Mouse (Mus musculus): ENCODE measurements around the gene Lmntd1. TPM values are rescaled to one million over a fixed set of nuclear protein-coding genes. Genes with fewer than 3 reads are reported as not detected.

The Lmntd1 gene
- polyA plus RNA-seq, 1 experiment = 0.38 TPM

DNA sequence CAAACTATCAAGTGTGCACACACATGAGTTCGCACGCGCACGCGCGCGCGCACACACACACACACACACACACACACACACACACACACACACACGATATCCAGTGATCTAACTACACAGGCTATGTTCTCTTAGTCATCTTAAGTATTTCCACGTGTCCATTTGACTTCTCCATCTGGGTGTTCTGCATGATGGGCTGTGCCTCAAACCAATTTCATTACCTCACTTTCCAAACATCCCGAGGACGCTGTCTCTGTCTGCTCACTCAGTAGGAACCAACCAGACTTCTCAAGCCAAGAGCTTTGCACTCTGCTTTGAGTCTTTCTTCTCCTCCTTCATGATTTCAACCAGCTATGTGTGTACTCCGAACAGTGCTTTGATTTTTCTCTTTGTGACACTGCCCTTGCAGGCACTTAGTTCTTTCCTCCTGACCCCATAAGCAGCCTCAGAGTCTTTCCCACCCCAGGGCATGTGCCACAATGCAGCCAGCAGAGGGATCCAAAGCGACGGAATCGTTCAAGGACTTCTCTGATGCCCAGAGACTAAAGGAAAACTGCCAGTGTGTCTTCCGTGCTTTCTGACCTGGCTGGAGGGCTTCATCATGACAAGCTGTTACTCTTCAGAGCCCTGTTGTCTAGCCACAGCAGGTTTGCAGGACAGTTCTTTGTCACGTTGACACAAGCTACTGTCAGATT is 172.6 kb downstream of the Lmntd1 start:
- H3K4me3 ChIP-seq (ENCODE audit: control insufficient read depth, insufficient read depth, low read length) = no peak overlapping the region
- TF ChIP-seq CTCF (IDR thresholded peaks at IDR 0.05; ENCODE audit: borderline replicate concordance, control insufficient read depth, extremely low read depth, insufficient read depth, low read length, poor library complexity) (no peak), POLR2A (IDR thresholded peaks at IDR 0.05; ENCODE audit: control insufficient read depth, extremely low read depth, insufficient read depth, low read length, poor library complexity) (no peak)
- H3K27ac ChIP-seq (ENCODE audit: control insufficient read depth, insufficient read depth, low read length) = no peak overlapping the region
- no peaks in the 10 kb centered on the region for H3K4me1 ChIP-seq (replicated peaks; ENCODE audit: control insufficient read depth, insufficient read depth, low read length)
- H3K27me3 ChIP-seq (ENCODE audit: control insufficient read depth, insufficient read depth, low read length) = no peaks in the 10 kb centered on the region
- H3K36me3 ChIP-seq (ENCODE audit: control insufficient read depth, insufficient read depth, low read length) = no peaks in the 10 kb centered on the region
- no peak for DNase-seq
- WGBS = 78% methylated on average over 18 of the region's 18 CpGs

DNA sequence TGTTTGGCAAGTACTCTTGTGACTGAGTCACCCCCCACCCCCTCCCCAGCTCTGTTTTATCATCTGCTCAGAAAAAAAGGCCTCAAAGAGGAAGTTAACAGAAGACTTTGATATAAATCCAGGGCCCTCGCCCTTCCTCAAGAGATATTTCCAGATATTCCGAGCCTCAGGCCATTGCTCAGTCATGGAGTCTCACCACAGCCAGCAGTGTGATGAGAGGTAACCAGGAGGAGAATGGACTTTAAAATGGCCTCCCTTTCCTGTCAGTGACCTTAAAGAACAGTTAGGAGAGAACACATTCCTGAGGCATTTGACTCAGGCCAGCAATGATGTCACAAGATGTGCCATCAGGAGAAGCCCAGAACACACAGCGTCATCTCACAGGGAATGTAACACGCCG is 175.3 kb downstream of the Lmntd1 start:
- 84% methylated on average over 5 of the region's 5 CpGs for WGBS
- Histone ChIP-seq H3K27ac (ENCODE audit: control insufficient read depth, insufficient read depth, low read length) (no peak overlapping the region), H3K4me1 (replicated peaks; ENCODE audit: control insufficient read depth, insufficient read depth, low read length) (no peaks in the 10 kb centered on the region), H3K27me3 (ENCODE audit: control insufficient read depth, insufficient read depth, low read length) (no peaks in the 10 kb centered on the region), H3K36me3 (ENCODE audit: control insufficient read depth, insufficient read depth, low read length) (no peaks in the 10 kb centered on the region), H3K4me3 (ENCODE audit: control insufficient read depth, insufficient read depth, low read length) (no peak overlapping the region)
- no peak for DNase-seq
- TF ChIP-seq POLR2A (IDR thresholded peaks at IDR 0.05; ENCODE audit: control insufficient read depth, extremely low read depth, insufficient read depth, low read length, poor library complexity) = no peak
- TF ChIP-seq CTCF (IDR thresholded peaks at IDR 0.05; ENCODE audit: borderline replicate concordance, control insufficient read depth, extremely low read depth, insufficient read depth, low read length, poor library complexity) = no peak

DNA sequence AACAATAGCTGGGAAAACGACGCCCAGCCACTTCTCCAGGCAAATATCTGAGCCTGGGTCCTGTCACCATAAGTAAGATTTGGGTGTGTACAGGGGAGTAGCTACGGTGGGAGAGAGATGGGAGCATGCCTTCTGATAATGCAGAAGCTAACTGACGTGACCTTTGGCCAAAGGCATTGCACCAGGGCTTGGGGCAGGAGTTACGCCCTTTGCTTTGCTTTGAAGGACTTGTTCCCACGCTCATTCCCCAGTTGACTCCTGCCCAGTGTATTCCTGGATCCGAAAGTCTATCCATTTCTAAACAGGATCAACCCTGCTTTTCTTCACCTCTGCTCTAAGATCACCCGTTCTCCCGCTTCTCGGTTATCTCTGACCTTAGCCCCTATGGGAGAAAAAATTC is 178.4 kb downstream of the Lmntd1 start:
- Histone ChIP-seq H3K27ac (ENCODE audit: control insufficient read depth, insufficient read depth, low read length) (no peak overlapping the region), H3K27me3 (ENCODE audit: control insufficient read depth, insufficient read depth, low read length) (no peaks in the 10 kb centered on the region), H3K4me3 (ENCODE audit: control insufficient read depth, insufficient read depth, low read length) (no peak overlapping the region), H3K36me3 (ENCODE audit: control insufficient read depth, insufficient read depth, low read length) (no peaks in the 10 kb centered on the region), H3K4me1 (replicated peaks; ENCODE audit: control insufficient read depth, insufficient read depth, low read length) (no peaks in the 10 kb centered on the region)
- no peak for TF ChIP-seq CTCF (IDR thresholded peaks at IDR 0.05; ENCODE audit: borderline replicate concordance, control insufficient read depth, extremely low read depth, insufficient read depth, low read length, poor library complexity)
- no peak for TF ChIP-seq POLR2A (IDR thresholded peaks at IDR 0.05; ENCODE audit: control insufficient read depth, extremely low read depth, insufficient read depth, low read length, poor library complexity)
- WGBS = 94% methylated on average over 10 of the region's 10 CpGs
- no peak for DNase-seq

DNA sequence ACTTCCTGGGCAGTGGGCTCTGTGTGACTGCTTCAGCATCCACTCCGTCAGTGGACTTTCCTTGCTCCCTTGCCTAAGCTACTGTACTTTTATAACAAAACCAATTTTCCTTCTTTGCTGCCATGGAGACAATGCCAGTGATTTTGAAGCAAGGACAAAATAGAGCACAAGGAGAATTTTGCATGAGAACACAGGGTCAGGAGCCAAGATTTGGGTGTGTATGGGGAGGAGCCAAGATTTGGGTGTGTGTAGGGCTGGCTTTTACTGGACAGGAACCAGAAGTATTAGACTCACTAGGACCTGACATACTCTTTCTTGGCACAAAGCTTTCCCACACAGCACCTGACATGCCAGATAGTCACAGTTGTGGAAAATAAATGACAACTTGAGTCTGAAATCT is 179.0 kb downstream of the Lmntd1 start:
- 95% methylated on average over 1 of the region's 1 CpGs for WGBS
- Histone ChIP-seq H3K36me3 (ENCODE audit: control insufficient read depth, insufficient read depth, low read length) (no peaks in the 10 kb centered on the region), H3K27me3 (ENCODE audit: control insufficient read depth, insufficient read depth, low read length) (no peaks in the 10 kb centered on the region), H3K4me1 (replicated peaks; ENCODE audit: control insufficient read depth, insufficient read depth, low read length) (no peaks in the 10 kb centered on the region), H3K27ac (ENCODE audit: control insufficient read depth, insufficient read depth, low read length) (no peak overlapping the region), H3K4me3 (ENCODE audit: control insufficient read depth, insufficient read depth, low read length) (no peak overlapping the region)
- TF ChIP-seq CTCF (IDR thresholded peaks at IDR 0.05; ENCODE audit: borderline replicate concordance, control insufficient read depth, extremely low read depth, insufficient read depth, low read length, poor library complexity) = no peak
- TF ChIP-seq POLR2A (IDR thresholded peaks at IDR 0.05; ENCODE audit: control insufficient read depth, extremely low read depth, insufficient read depth, low read length, poor library complexity) = no peak
- no peak for DNase-seq

DNA sequence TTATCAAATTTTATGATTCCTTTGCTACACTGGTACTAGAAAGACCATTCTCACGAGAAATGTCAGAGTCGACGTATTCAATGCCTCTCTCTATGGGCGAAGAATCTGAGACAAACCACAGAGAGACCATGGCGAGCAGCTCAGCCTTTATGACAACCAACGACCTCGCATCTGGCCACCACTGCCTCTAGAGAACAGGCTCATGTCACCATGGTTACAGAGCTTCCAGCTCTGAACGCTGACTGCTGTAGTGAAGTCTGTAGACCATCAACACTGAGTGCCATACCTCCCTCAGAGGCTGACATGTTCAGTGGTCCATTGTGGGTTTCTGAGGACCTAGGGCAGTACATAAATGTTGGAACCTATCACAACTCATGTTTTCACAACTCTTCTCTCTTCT is 180.2 kb downstream of the Lmntd1 start:
- no peak for DNase-seq
- H3K4me3 ChIP-seq (ENCODE audit: control insufficient read depth, insufficient read depth, low read length) = no peak overlapping the region
- no peaks in the 10 kb centered on the region for H3K27me3 ChIP-seq (ENCODE audit: control insufficient read depth, insufficient read depth, low read length)
- no peaks in the 10 kb centered on the region for H3K4me1 ChIP-seq (replicated peaks; ENCODE audit: control insufficient read depth, insufficient read depth, low read length)
- 74% methylated on average over 8 of the region's 8 CpGs for WGBS
- TF ChIP-seq CTCF (IDR thresholded peaks at IDR 0.05; ENCODE audit: borderline replicate concordance, control insufficient read depth, extremely low read depth, insufficient read depth, low read length, poor library complexity) (no peak), POLR2A (IDR thresholded peaks at IDR 0.05; ENCODE audit: control insufficient read depth, extremely low read depth, insufficient read depth, low read length, poor library complexity) (no peak)
- no peaks in the 10 kb centered on the region for H3K36me3 ChIP-seq (ENCODE audit: control insufficient read depth, insufficient read depth, low read length)
- H3K27ac ChIP-seq (ENCODE audit: control insufficient read depth, insufficient read depth, low read length) = no peak overlapping the region

DNA sequence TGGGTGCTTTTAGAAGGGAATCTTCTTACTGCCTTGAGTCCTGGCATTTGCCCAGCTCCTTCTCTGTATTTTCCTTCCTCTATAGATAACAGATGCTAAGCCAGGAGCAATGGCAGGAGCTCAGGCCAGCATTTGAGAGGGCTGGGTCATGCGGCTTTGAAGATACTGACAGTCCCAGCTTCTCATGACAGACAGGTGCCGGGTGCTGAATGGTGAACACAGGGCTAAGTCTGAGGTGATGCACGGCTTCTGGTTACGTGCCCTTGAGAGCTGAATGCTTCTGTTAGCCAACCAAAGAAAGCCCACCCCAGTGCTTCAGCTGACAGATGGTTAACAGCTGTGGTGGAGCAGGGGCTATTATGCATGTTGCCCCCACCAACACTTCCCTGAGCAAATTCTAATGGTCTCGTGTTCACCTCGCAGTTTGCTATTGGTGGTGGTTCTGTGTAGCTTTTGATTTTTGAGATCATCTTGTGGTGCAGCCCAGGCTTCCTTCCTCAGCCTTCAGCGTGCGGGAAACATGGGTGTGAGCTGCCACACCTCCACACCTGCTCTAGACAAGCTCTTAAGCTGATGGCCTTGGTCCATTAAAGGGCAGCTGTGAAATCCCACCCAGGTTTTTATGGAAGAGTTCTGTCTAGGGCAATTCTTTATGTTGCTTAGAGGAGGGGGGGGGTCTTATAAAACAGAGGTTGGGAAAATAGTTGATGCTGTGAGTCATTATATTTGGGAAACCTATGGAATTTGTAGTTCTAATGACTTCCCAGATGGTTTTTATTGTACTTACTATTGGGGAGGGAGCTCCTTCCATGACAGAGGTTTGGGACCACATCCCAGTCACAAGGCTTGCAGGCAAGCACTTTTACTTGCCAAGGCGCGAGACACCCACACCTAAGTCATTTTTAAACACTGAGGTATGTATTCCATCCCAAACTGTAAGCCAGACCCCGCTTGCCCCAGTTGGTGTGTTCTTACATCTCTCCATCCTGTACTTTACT is 181.1 kb downstream of the Lmntd1 start:
- Histone ChIP-seq H3K4me1 (replicated peaks; ENCODE audit: control insufficient read depth, insufficient read depth, low read length) (no peaks in the 10 kb centered on the region), H3K36me3 (ENCODE audit: control insufficient read depth, insufficient read depth, low read length) (no peaks in the 10 kb centered on the region), H3K4me3 (ENCODE audit: control insufficient read depth, insufficient read depth, low read length) (no peak overlapping the region), H3K27me3 (ENCODE audit: control insufficient read depth, insufficient read depth, low read length) (no peaks in the 10 kb centered on the region), H3K27ac (ENCODE audit: control insufficient read depth, insufficient read depth, low read length) (no peak overlapping the region)
- DNase-seq = no peak
- TF ChIP-seq POLR2A (IDR thresholded peaks at IDR 0.05; ENCODE audit: control insufficient read depth, extremely low read depth, insufficient read depth, low read length, poor library complexity) (no peak), CTCF (IDR thresholded peaks at IDR 0.05; ENCODE audit: borderline replicate concordance, control insufficient read depth, extremely low read depth, insufficient read depth, low read length, poor library complexity) (no peak)
- 48% methylated on average over 11 of the region's 11 CpGs for WGBS
